Mouse (Mus musculus): Measurements from ENCODE around the gene Klhl24. TPM values are rescaled to one million over a fixed set of nuclear protein-coding genes. Genes with fewer than 3 reads are reported as not detected.

Klhl24 gene
- polyA plus RNA-seq, 1 experiment from 2014 or later: 34.9 TPM

GRCm38 (mm10) chr16:20130397-20130796 is 33.1 kb downstream of the Klhl24 start:
- Histone ChIP-seq H3K9ac (replicated peaks; ENCODE audit: low read length) (no peak overlapping the region), H3K9me3 (ENCODE audit: low read length) (no peaks in the 10 kb centered on the region), H3K4me3 (ENCODE audit: low read length) (no peak overlapping the region), H3K4me2 (replicated peaks; ENCODE audit: low read depth, low read length) (no peak overlapping the region), H3K27ac (ENCODE audit: low read length) (no peak overlapping the region), H3K36me3 (ENCODE audit: insufficient read depth, low read length) (peaks cover 12% of the 10 kb centered on the region; the same call in 1 of the 2 replicates), H3K4me1 (ENCODE audit: insufficient read depth, low read length) (no peaks in the 10 kb centered on the region), H3K27me3 (ENCODE audit: insufficient read depth, low read length) (no peaks in the 10 kb centered on the region)
- ATAC-seq (ENCODE audit: low FRiP score, low TSS enrichment): no peak
- WGBS: 56% methylated on average over 2 of the region's 2 CpGs

- Histone ChIP-seq H3K36me3 (ENCODE audit: insufficient read depth, low read length) (peaks cover 9% of the 10 kb centered on the region), H3K27me3 (ENCODE audit: insufficient read depth, low read length) (no peaks in the 10 kb centered on the region), H3K9ac (replicated peaks; ENCODE audit: low read length) (peak within 1 kb of the TSS; percentile 97), H3K4me1 (ENCODE audit: insufficient read depth, low read length) (peaks cover 15% of the 10 kb centered on the region), H3K27ac (ENCODE audit: low read length) (peak within 1 kb of the TSS; percentile 91), H3K4me3 (ENCODE audit: low read length) (peak within 1 kb of the TSS; percentile 68), H3K4me2 (replicated peaks; ENCODE audit: low read depth, low read length) (peak within 1 kb of the TSS; percentile 85), H3K9me3 (ENCODE audit: low read length) (no peaks in the 10 kb centered on the region)
- ATAC-seq (ENCODE audit: low FRiP score, low TSS enrichment): peak; percentile 95
- under 1% methylated on average over 69 of the region's 92 CpGs for WGBS
Measured at GRCm38 (mm10) chr16:20140772-20141531, 43.6 kb downstream of the Klhl24 start, which contains the start of gene Yeats2. TSS of gene Yeats2 (plus strand) at chr16:20141063.

GRCm38 (mm10) chr16:20144568-20144967 is 47.2 kb downstream of the Klhl24 start:
- peaks cover 9% of the 10 kb centered on the region for H3K36me3 ChIP-seq (ENCODE audit: insufficient read depth, low read length)
- H3K9ac ChIP-seq (replicated peaks; ENCODE audit: low read length): no peak overlapping the region
- no peak overlapping the region for H3K4me3 ChIP-seq (ENCODE audit: low read length)
- no peaks in the 10 kb centered on the region for H3K27me3 ChIP-seq (ENCODE audit: insufficient read depth, low read length)
- H3K9me3 ChIP-seq (ENCODE audit: low read length): no peaks in the 10 kb centered on the region
- no peak for ATAC-seq (ENCODE audit: low FRiP score, low TSS enrichment)
- no peak overlapping the region for H3K4me2 ChIP-seq (replicated peaks; ENCODE audit: low read depth, low read length)
- H3K4me1 ChIP-seq (ENCODE audit: insufficient read depth, low read length): peaks cover 18% of the 10 kb centered on the region
- H3K27ac ChIP-seq (ENCODE audit: low read length): no peak overlapping the region
- 94% methylated on average over 3 of the region's 3 CpGs for WGBS

GRCm38 (mm10) chr16:20151991-20152390 is 54.6 kb downstream of the Klhl24 start:
- no peaks in the 10 kb centered on the region for H3K9me3 ChIP-seq (ENCODE audit: low read length)
- no peak overlapping the region for H3K4me3 ChIP-seq (ENCODE audit: low read length)
- no peaks in the 10 kb centered on the region for H3K4me1 ChIP-seq (ENCODE audit: insufficient read depth, low read length)
- no peak overlapping the region for H3K4me2 ChIP-seq (replicated peaks; ENCODE audit: low read depth, low read length)
- H3K27me3 ChIP-seq (ENCODE audit: insufficient read depth, low read length): no peaks in the 10 kb centered on the region
- no peak for ATAC-seq (ENCODE audit: low FRiP score, low TSS enrichment)
- H3K27ac ChIP-seq (ENCODE audit: low read length): no peak overlapping the region
- peaks cover 16% of the 10 kb centered on the region for H3K36me3 ChIP-seq (ENCODE audit: insufficient read depth, low read length)
- WGBS: 66% methylated on average over 5 of the region's 5 CpGs
- no peak overlapping the region for H3K9ac ChIP-seq (replicated peaks; ENCODE audit: low read length)

- Histone ChIP-seq H3K27me3 (ENCODE audit: insufficient read depth, low read length) (no peaks in the 10 kb centered on the region), H3K9me3 (ENCODE audit: low read length) (no peaks in the 10 kb centered on the region), H3K9ac (replicated peaks; ENCODE audit: low read length) (no peak overlapping the region), H3K27ac (ENCODE audit: low read length) (no peak overlapping the region), H3K4me2 (replicated peaks; ENCODE audit: low read depth, low read length) (no peak overlapping the region), H3K36me3 (ENCODE audit: insufficient read depth, low read length) (peaks cover 23% of the 10 kb centered on the region), H3K4me1 (ENCODE audit: insufficient read depth, low read length) (no peaks in the 10 kb centered on the region), H3K4me3 (ENCODE audit: low read length) (no peak overlapping the region)
- 80% methylated on average over 3 of the region's 3 CpGs for WGBS
- ATAC-seq (ENCODE audit: low FRiP score, low TSS enrichment): no peak
Measured at GRCm38 (mm10) chr16:20153742-20154141, 56.4 kb downstream of the Klhl24 start.

- Histone ChIP-seq H3K27ac (ENCODE audit: low read length) (no peak overlapping the region), H3K27me3 (ENCODE audit: insufficient read depth, low read length) (no peaks in the 10 kb centered on the region), H3K9ac (replicated peaks; ENCODE audit: low read length) (no peak overlapping the region), H3K36me3 (ENCODE audit: insufficient read depth, low read length) (peaks cover 55% of the 10 kb centered on the region), H3K4me3 (ENCODE audit: low read length) (no peak overlapping the region), H3K4me2 (replicated peaks; ENCODE audit: low read depth, low read length) (no peak overlapping the region), H3K4me1 (ENCODE audit: insufficient read depth, low read length) (no peaks in the 10 kb centered on the region), H3K9me3 (ENCODE audit: low read length) (no peaks in the 10 kb centered on the region)
- 88% methylated on average over 2 of the region's 2 CpGs for WGBS
- no peak for ATAC-seq (ENCODE audit: low FRiP score, low TSS enrichment)
Measured at GRCm38 (mm10) chr16:20160130-20160529, 62.8 kb downstream of the Klhl24 start.

GRCm38 (mm10) chr16:20169071-20169470 is 71.7 kb downstream of the Klhl24 start:
- H3K9ac ChIP-seq (replicated peaks; ENCODE audit: low read length): no peak overlapping the region
- no peak for ATAC-seq (ENCODE audit: low FRiP score, low TSS enrichment)
- H3K9me3 ChIP-seq (ENCODE audit: low read length): peaks cover 7% of the 10 kb centered on the region; the same call in 1 of the 2 replicates
- no peaks in the 10 kb centered on the region for H3K4me1 ChIP-seq (ENCODE audit: insufficient read depth, low read length)
- WGBS: 86% methylated on average over 3 of the region's 3 CpGs
- H3K27ac ChIP-seq (ENCODE audit: low read length): no peak overlapping the region
- no peaks in the 10 kb centered on the region for H3K27me3 ChIP-seq (ENCODE audit: insufficient read depth, low read length)
- H3K36me3 ChIP-seq (ENCODE audit: insufficient read depth, low read length): peaks cover 68% of the 10 kb centered on the region
- H3K4me3 ChIP-seq (ENCODE audit: low read length): no peak overlapping the region
- no peak overlapping the region for H3K4me2 ChIP-seq (replicated peaks; ENCODE audit: low read depth, low read length)

GRCm38 (mm10) chr16:20169471-20170106 is 72.2 kb downstream of the Klhl24 start:
- Histone ChIP-seq H3K9me3 (ENCODE audit: low read length) (peaks cover 7% of the 10 kb centered on the region; the same call in 1 of the 2 replicates), H3K9ac (replicated peaks; ENCODE audit: low read length) (no peak overlapping the region), H3K36me3 (ENCODE audit: insufficient read depth, low read length) (peaks cover 70% of the 10 kb centered on the region), H3K4me3 (ENCODE audit: low read length) (no peak overlapping the region), H3K27ac (ENCODE audit: low read length) (no peak overlapping the region), H3K4me1 (ENCODE audit: insufficient read depth, low read length) (no peaks in the 10 kb centered on the region), H3K4me2 (replicated peaks; ENCODE audit: low read depth, low read length) (no peak overlapping the region), H3K27me3 (ENCODE audit: insufficient read depth, low read length) (no peaks in the 10 kb centered on the region)
- whole genome bisulfite sequencing: 84% methylated on average over 3 of the region's 3 CpGs
- no peak for ATAC-seq (ENCODE audit: low FRiP score, low TSS enrichment)
